Mouse (Mus musculus) macrophage (primary cell): ENCODE data around the gene Rac2. TPM values are rescaled to one million over a fixed set of nuclear protein-coding genes. Genes with fewer than 3 reads are reported as not detected.

Experiments
- H3K27ac ChIP-seq: fragments of 350-480 bp; formaldehyde crosslinking; 2 replicates; pipeline ENCODE4 v1.9.0; 2021
- H3K36me3 ChIP-seq: fragments of 350-480 bp; formaldehyde crosslinking; 2 replicates; pipeline ENCODE4 v1.9.0; 2021; ENCODE audit errors: inconsistent target
- H3K4me3 ChIP-seq: fragments of 350-480 bp; formaldehyde crosslinking; 2 replicates; pipeline ENCODE4 v1.9.0; 2021; ENCODE audit errors: inconsistent target
- H3K79me2 ChIP-seq: fragments of 350-480 bp; formaldehyde crosslinking; 2 replicates; pipeline ENCODE4 v1.9.0; 2021; ENCODE audit errors: inconsistent target
- WGBS: methylation state at CpG from one replicate; pipeline ENCODE4 v1.1.7; 2026; ENCODE audit warnings: inconsistent platforms; ENCODE audit not compliant: missing documents; 5-methylcytosine and 5-hydroxymethylcytosine counted together
- polyA plus RNA-seq: library from polyadenylated mRNA; stranded (reverse); fragments of 250-400 nt; gene quantifications from 3 replicates; pipeline ENCODE4 v1.2.4, GENCODE M21; 2018; ENCODE audit warnings: inconsistent platforms

Gene Rac2
- polyA plus RNA-seq, 1 experiment from 2014 or later, result 717 TPM

DNA sequence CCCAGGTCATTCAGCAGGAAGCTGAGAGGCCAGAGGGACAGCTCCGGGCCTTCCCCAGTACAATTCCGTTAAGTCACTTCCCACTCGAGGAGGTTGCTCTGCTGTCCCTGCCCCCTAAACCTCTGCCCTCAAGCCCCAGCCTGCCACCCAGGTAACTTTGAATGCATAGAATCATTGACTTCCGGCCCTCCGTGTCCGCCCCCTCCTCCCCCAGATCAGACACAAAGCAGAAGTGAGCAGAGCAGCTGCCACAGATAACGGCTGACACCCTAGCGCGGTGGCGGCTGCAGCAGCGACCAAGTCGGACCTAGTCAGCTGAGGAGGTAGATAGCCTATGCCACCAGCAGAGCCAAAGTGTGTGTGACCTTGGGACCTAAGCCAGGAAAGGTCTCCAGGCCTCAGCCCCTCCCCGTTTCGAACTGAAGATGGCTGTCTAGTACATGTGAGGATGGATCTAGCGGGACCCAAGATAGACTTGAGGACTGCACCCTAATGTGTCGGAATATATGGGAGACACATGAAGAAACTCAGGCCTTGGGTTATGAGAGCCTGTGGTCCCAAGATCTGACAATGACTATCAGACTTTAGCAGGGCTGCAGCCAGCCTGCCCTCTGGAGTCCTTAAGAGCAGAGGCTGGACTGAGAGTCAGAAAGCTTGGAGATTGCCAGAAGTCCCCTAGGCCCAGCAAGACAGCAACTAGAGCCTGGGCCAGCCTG, 871 bp downstream of the Rac2 start:
- Histone ChIP-seq H3K36me3 (peaks cover 40% of the 10 kb centered on the region), H3K79me2 (peaks cover 59% of the 10 kb centered on the region)
- 0% methylated on average over 15 of the region's 16 CpGs for WGBS

DNA sequence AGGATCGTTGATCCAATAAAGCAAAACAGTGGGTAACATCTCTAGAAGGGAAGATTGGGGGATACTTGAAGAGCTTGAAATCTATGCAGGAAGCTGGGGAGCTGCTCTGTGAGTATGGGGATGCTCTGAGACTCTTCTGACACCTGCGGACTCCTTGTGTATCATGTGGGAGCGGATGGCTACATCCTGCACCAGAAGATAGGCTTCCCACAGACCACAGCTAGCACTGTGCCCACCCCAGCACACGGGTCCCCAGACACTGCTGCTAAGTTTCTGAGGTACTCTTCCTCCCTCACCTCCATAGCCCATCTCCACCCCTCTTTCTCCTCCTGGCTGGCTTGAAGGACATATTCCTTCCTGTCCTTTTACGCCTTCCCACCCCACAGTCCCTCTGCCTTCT, 2.4 kb downstream of the Rac2 start:
- peaks cover 55% of the 10 kb centered on the region for H3K36me3 ChIP-seq
- no peak overlapping the region for H3K4me3 ChIP-seq
- 96% methylated on average over 5 of the region's 5 CpGs for WGBS
- peaks cover 63% of the 10 kb centered on the region for H3K79me2 ChIP-seq
- H3K27ac ChIP-seq, result no peak overlapping the region

More for the DNA sequence above, 871 bp downstream of the Rac2 start:
- Histone ChIP-seq H3K27ac (peak overlapping the region; percentile 93), H3K4me3 (peak overlapping the region; percentile 98)

- WGBS, result 84% methylated on average over 9 of the region's 9 CpGs
- Histone ChIP-seq H3K27ac (no peak overlapping the region), H3K36me3 (peaks cover 72% of the 10 kb centered on the region), H3K4me3 (no peak overlapping the region), H3K79me2 (peaks cover 60% of the 10 kb centered on the region)
Observed at GRCm38 (mm10) chr15:78567608-78568120, 4.9 kb downstream of the Rac2 start.

DNA sequence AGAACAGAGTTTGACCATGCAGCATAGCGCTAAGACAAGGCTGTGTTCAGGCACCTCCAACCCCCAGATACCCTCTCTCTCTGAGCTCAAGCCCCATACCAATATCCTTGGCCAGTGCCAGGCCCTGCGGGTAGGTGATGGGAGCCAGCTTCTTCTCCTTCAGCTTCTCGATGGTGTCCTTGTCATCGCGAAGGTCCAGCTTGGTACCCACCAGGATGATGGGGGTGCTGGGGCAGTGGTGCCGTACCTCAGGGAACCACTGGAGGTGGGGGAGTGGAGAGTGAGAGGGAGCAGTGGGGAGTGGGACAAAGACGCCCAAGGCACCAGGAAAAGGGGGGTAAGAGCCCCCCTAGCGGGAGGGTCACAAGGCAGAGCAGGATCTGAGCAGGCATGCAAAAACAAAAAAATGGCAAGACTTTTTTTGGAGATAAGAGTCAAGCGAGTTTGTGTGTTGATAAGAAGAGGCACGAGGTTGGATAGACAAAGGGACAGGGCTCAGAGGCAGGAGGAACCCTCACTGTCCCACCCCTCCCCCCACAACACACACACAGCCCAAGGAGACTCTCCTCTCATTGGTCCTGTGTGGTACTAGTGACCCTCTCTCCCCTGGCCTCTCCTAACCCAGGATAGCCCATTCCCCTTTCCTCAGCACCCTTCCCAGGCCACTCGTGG, 7.7 kb downstream of the Rac2 start:
- peaks cover 82% of the 10 kb centered on the region for H3K36me3 ChIP-seq
- no peak overlapping the region for H3K4me3 ChIP-seq
- no peak overlapping the region for H3K27ac ChIP-seq
- H3K79me2 ChIP-seq, result peaks cover 32% of the 10 kb centered on the region
- WGBS, result 80% methylated on average over 11 of the region's 11 CpGs

DNA sequence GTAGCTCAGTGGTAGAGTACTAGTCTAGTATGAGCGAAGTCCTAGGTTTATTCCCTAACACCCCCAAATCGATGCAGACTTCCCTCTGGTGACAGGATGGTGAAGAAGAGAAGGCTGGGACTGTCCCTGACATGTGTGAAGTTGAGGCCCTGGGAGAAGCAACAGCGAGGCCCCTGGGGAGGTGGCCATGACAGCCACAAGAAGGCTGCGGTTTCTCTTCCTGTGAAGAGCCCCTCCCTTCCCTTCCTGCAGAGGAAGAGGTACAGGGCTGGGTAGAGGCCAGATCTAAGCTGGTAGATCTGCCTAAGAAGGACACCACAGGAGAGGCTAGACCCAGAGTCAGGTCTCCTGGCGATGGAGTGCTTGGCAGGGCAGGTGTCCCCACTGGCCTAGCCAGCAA, 8.6 kb downstream of the Rac2 start:
- Histone ChIP-seq H3K79me2 (peaks cover 23% of the 10 kb centered on the region; the same call in 1 of the 2 replicates), H3K4me3 (no peak overlapping the region), H3K27ac (peak overlapping the region; percentile 13; the same call in 1 of the 2 replicates), H3K36me3 (peaks cover 72% of the 10 kb centered on the region)
- 14% methylated on average over 5 of the region's 5 CpGs for WGBS

- H3K27ac ChIP-seq, result no peak overlapping the region
- H3K79me2 ChIP-seq, result peaks cover 17% of the 10 kb centered on the region; the same call in 1 of the 2 replicates
- WGBS, result 87% methylated on average over 3 of the region's 3 CpGs
- H3K36me3 ChIP-seq, result peaks cover 66% of the 10 kb centered on the region
- H3K4me3 ChIP-seq, result no peak overlapping the region
Observed at GRCm38 (mm10) chr15:78563344-78563743, 9.2 kb downstream of the Rac2 start.

DNA sequence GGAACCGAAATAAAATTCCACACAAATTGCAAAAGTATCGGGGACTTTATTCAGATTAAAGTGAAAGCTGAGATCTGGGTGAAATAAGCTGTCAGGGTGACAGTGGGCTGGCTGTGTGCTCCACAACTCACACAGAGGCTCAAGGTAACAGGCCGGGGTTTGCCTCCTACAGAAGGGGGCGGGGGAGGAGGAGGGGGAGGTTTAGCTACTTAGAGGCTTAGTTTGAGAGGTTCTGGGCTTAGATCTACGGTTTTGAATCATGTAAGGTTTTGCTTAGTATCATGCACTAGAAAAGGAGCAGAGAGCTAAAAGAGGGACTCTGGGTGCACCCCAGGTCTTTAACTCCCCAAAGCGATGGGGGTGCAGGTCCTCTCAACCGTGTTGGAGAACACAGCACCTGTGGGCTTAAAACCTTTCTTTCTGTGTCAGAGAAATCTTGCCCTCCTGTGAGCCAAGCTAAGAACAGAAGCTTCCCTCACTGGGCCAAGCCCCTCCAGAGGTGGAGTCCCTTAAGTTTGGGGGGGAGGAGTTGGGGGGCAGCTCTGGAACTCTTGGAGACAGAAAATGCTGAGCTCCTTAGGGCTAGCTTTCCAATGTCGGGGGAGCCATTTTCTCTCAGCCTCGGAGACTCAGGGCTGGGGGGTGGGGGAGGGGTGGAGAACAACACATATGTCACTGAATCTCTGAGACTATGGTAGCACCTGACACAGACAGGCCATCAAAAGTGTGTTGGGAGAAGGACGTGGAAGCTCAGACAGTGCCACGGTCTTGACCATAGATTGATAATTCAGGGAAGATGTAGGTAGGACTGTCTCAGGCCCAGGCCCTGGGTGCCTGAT, 13.2 kb downstream of the Rac2 start:
- 52% methylated on average over 11 of the region's 11 CpGs for WGBS
- H3K4me3 ChIP-seq, result no peak overlapping the region
- no peaks in the 10 kb centered on the region for H3K79me2 ChIP-seq
- H3K27ac ChIP-seq, result no peak overlapping the region
- H3K36me3 ChIP-seq, result peaks cover 26% of the 10 kb centered on the region

- peaks cover 20% of the 10 kb centered on the region for H3K36me3 ChIP-seq
- 45% methylated on average over 10 of the region's 10 CpGs for WGBS
- H3K27ac ChIP-seq, result no peak overlapping the region
- H3K4me3 ChIP-seq, result no peak overlapping the region
- no peaks in the 10 kb centered on the region for H3K79me2 ChIP-seq
Observed at GRCm38 (mm10) chr15:78557693-78558535, 14.7 kb downstream of the Rac2 start.

DNA sequence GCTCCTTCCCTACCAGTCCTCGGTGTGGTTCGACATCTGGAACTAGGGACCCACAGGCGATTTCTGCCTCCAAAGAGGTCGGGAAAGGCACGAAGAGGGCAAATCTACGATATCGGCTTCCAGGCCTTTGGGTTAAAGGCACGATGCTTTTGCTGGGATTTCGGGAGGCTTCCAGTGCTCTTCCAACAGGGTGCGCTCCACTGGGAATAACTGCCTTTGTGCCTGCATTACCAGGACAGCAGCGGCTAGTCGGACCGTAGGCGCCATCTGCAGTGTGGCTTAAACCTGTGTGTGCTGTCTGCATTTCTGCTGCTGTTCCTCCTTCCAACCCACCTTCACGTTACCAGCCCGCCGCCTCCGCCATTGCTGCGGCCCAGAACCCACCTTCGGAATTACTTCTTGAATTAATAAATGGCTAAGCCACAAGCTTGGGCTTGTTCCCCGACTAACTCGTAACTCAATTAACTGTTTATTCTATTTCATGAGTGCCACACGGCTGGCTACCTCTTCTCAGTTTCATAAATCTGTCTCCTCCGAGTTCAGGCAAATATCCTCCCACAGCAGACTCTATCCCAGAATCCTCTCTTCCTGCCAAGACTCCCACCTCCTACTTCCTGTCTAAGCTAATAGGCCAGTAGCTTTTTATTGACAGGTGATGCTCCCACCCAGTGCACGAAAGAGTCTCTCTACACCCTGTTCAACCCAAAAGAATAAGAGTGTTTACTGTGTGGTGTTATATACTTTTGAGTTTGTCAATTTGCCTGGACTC, 17.9 kb downstream of the Rac2 start:
- WGBS, result 84% methylated on average over 25 of the region's 25 CpGs
- Histone ChIP-seq H3K36me3 (no peaks in the 10 kb centered on the region), H3K27ac (no peak overlapping the region), H3K4me3 (peak overlapping the region; percentile 7; the same call in 1 of the 2 replicates), H3K79me2 (no peaks in the 10 kb centered on the region)

DNA sequence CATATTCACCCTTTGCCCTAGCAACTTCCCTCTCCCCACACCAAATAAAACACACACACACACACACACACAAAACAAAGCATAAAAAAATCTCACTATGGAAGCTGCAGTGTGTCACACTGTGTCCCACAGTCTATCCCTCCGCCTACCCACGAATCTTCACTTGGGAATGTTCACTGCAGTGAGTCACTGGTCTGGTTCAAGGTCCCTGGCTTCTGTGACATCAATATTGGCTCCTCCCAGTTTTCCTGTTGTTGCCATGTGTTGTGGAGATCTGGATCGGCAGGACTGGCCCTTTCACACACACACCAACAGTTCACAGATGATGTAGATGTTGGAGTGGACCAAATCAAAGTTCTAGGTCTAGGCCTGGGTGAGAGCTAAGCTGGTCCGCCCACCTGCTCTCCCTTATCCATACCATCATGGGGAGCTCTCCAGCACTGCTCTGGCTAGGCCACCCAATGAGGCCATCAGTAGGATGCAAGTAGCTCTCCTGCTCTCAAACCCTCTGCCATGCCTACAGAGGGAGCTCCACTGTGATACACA, 23.3 kb downstream of the Rac2 start:
- no peak overlapping the region for H3K4me3 ChIP-seq
- 86% methylated on average over 4 of the region's 4 CpGs for WGBS
- H3K79me2 ChIP-seq, result no peaks in the 10 kb centered on the region
- no peaks in the 10 kb centered on the region for H3K36me3 ChIP-seq
- H3K27ac ChIP-seq, result no peak overlapping the region

DNA sequence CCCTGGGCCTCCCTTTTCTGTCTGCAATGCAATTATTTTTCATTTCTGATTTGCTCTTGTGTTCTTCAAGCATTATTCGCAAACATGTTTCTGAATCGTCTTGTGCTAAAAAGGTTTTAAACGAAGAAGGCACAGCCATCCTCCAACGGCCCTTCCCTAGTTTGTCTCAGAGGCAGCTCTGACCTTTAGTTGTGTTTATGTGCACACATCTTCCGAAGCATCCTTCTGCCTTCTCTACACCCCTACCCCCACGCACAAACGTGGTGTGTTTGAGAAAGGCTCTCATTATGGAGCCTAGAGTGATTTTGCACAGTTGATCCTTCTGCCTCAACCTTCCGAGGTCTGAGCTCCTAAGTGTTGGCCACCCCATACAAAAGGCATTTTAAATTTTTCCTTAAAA, 23.9 kb downstream of the Rac2 start:
- H3K36me3 ChIP-seq, result no peaks in the 10 kb centered on the region
- H3K4me3 ChIP-seq, result no peak overlapping the region
- no peaks in the 10 kb centered on the region for H3K79me2 ChIP-seq
- 77% methylated on average over 8 of the region's 8 CpGs for WGBS
- H3K27ac ChIP-seq, result no peak overlapping the region

GRCm38 (mm10) chr15:78548336-78548665, 24.3 kb downstream of the Rac2 start:
- Histone ChIP-seq H3K4me3 (no peak overlapping the region), H3K36me3 (no peaks in the 10 kb centered on the region)

More at GRCm38 (mm10) chr15:78548336-78548665, 24.3 kb downstream of the Rac2 start:
- Histone ChIP-seq H3K27ac (no peak overlapping the region), H3K79me2 (no peaks in the 10 kb centered on the region)
- WGBS, result 42% methylated on average over 3 of the region's 3 CpGs
